Mouse (Mus musculus) thymus, adult 2 months (tissue): ENCODE results near the gene Kif26a. TPM values are rescaled to one million over a fixed set of nuclear protein-coding genes. Genes with fewer than 3 reads are reported as not detected.

Source experiments
- DNase-seq: peaks from one replicate; pipeline ENCODE4 v3.0.0; 2021
- H3K27ac ChIP-seq: fragments of 200-500 bp; 2 replicates; pipeline ENCODE4 v1.5.1; 2012; ENCODE audit warnings: low read length, control low read depth; ENCODE audit not compliant: control insufficient read depth, insufficient read depth
- H3K27me3 ChIP-seq: fragments of 200-500 bp; 2 replicates; pipeline ENCODE4 v1.6.1; 2012; ENCODE audit warnings: mild to moderate bottlenecking, low read length, moderate library complexity, mixed read lengths; ENCODE audit not compliant: control insufficient read depth, insufficient read depth
- H3K36me3 ChIP-seq: fragments of 200-500 bp; 2 replicates; pipeline ENCODE4 v1.6.1; 2012; ENCODE audit warnings: mild to moderate bottlenecking, low read length, moderate library complexity; ENCODE audit not compliant: control insufficient read depth, insufficient read depth
- H3K4me1 ChIP-seq: fragments of 200-500 bp; replicated peaks from 2 replicates; pipeline ENCODE4 v1.6.1; 2012; ENCODE audit warnings: low read length; ENCODE audit not compliant: control insufficient read depth, insufficient read depth
- H3K4me3 ChIP-seq: fragments of 200-500 bp; 2 replicates; pipeline ENCODE4 v1.5.1; 2012; ENCODE audit warnings: mild to moderate bottlenecking, low read length, control low read depth, moderate library complexity; ENCODE audit not compliant: control insufficient read depth, insufficient read depth
- CTCF ChIP-seq: fragments of 200-500 bp; IDR thresholded peaks from 2 replicates; pipeline ENCODE4 v1.5.1; 2012; ENCODE audit warnings: mild to moderate bottlenecking, control low read depth, low read length, moderate library complexity, borderline replicate concordance; ENCODE audit not compliant: control insufficient read depth, poor library complexity, insufficient read depth; ENCODE audit errors: extremely low read depth
- POLR2A ChIP-seq: fragments of 200-500 bp; IDR thresholded peaks from 2 replicates; pipeline ENCODE4 v1.6.1; 2012; ENCODE audit warnings: mild to moderate bottlenecking, low read length, control low read depth, moderate library complexity; ENCODE audit not compliant: control insufficient read depth, poor library complexity, insufficient read depth; ENCODE audit errors: extremely low read depth
- WGBS: fragments of 180-500 bp; shearing (Covaris S2); methylation state at CpG from one replicate; pipeline ENCODE4 v1.1.7; 2018; 5-methylcytosine and 5-hydroxymethylcytosine counted together
- polyA plus RNA-seq: library from polyadenylated mRNA; depleted of rRNA; stranded (reverse); fragments of >200 nt; gene quantifications from 2 replicates; pipeline ENCODE4 v1.2.3, GENCODE M21; 2012

Kif26a gene
- polyA plus RNA-seq, 1 experiment = 6.6 TPM

DNA sequence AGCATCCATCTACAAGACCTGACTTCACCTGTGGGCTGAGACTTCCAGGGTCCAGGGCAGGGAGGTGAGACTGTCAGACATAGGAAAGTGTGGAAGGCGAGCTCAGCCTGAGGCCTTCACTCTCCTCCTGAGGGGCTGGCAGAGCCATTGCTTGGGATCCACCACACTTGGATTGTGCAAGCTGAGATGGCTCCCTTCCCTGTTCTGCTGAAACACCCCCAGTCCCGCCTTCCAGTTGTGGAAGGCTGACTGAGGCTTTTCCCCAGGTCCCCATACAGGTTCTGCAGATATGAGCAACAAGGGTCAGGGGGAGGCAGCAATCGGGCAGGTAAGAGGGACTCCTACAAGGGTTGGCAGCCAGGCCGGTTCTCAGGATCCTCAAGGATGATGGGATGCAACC is 17.5 kb upstream of the Kif26a start:
- H3K4me1 ChIP-seq = peaks cover 4% of the 10 kb centered on the region; the same call in 1 of the 2 replicates
- no peak overlapping the region for H3K27ac ChIP-seq
- peaks cover 9% of the 10 kb centered on the region; the same call in 1 of the 2 replicates for H3K27me3 ChIP-seq
- H3K36me3 ChIP-seq = no peaks in the 10 kb centered on the region
- no peak for TF ChIP-seq POLR2A
- TF ChIP-seq CTCF = no peak
- H3K4me3 ChIP-seq = no peak overlapping the region
- WGBS = 95% methylated on average over 4 of the region's 4 CpGs
- DNase-seq = no peak

DNA sequence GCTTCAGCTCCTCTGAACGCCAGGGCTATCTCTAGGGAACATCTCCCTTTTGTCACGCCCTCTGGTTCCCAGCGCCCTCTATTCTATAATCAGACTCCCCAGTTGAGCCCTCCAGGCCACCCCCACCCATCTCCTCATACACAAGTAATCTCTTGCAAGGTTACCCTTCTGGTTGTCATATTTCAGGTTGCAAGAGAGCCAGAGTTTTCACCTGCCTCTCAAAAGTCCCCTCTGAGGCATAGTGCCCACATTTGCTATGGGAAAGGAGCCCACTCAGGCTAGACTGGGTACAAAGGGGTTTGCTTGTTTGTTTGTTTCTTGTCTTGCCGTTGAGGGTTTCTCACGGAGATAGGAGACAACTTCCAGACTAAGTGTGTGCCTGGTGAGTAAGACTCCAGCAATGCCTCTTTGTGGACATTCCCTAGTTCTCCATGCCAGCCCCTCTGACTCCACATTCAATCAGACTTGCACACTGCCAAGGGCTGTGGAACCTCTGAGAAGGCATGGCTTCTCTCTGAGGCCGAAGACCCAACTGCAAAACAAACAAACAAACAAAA is 16.6 kb upstream of the Kif26a start:
- Histone ChIP-seq H3K36me3 (no peaks in the 10 kb centered on the region), H3K27me3 (peaks cover 9% of the 10 kb centered on the region; the same call in 1 of the 2 replicates), H3K27ac (no peak overlapping the region), H3K4me3 (no peak overlapping the region), H3K4me1 (peaks cover 4% of the 10 kb centered on the region; the same call in 1 of the 2 replicates)
- no peak for TF ChIP-seq CTCF
- no peak for TF ChIP-seq POLR2A
- WGBS = 80% methylated on average over 6 of the region's 6 CpGs
- no peak for DNase-seq

DNA sequence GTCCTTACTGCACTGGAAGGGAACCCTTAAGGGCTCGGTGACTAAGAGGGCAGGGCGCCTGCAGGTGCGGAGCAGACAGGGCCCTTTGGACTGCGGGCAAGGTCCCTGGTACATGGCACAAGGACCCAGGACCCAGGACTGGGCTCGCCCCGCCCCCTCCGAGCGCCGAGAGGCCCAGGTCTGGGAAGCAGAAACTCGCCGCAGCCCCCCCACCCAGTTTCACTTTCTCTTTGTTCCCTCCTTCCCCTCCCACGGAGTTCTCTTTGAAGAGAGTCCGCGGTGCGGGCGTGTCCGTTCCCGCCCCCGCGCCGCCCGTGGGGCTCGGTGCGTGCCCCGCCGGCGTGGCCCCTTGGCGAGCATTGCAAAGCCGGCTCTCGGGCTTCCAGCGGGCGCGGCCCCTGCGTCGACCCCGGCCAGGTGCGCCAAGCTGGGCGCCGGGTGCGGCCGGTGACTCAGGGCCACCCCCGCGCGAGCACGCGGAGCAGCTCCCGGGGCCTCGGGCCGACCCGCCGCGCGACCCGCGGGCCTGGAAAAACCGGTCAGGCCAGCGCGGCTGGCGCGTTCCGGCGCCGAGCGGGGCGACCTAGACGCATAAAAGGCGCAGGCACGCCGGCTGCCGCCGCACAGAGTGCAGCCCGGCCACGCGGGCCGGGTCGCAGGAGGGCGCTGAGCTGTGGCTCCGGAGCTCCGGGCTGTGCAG is 15.7 kb upstream of the Kif26a start:
- TF ChIP-seq CTCF = no peak
- TF ChIP-seq POLR2A = no peak
- peak; percentile 31 for DNase-seq
- Histone ChIP-seq H3K36me3 (no peaks in the 10 kb centered on the region), H3K4me3 (peak overlapping the region; percentile 68), H3K27ac (no peak overlapping the region), H3K27me3 (peaks cover 9% of the 10 kb centered on the region; the same call in 1 of the 2 replicates), H3K4me1 (peaks cover 4% of the 10 kb centered on the region; the same call in 1 of the 2 replicates)
- under 1% methylated on average over 78 of the region's 79 CpGs for WGBS

GRCm38 (mm10) chr12:112130957-112131356 is 15.1 kb upstream of the Kif26a start:
- TF ChIP-seq CTCF (no peak), POLR2A (no peak)
- H3K4me3 ChIP-seq = peak overlapping the region; percentile 68; the same call in 1 of the 2 replicates
- no peaks in the 10 kb centered on the region for H3K36me3 ChIP-seq
- peaks cover 4% of the 10 kb centered on the region; the same call in 1 of the 2 replicates for H3K4me1 ChIP-seq
- H3K27ac ChIP-seq = no peak overlapping the region
- H3K27me3 ChIP-seq = peaks cover 9% of the 10 kb centered on the region; the same call in 1 of the 2 replicates
- DNase-seq = no peak
- 26% methylated on average over 32 of the region's 32 CpGs for WGBS

DNA sequence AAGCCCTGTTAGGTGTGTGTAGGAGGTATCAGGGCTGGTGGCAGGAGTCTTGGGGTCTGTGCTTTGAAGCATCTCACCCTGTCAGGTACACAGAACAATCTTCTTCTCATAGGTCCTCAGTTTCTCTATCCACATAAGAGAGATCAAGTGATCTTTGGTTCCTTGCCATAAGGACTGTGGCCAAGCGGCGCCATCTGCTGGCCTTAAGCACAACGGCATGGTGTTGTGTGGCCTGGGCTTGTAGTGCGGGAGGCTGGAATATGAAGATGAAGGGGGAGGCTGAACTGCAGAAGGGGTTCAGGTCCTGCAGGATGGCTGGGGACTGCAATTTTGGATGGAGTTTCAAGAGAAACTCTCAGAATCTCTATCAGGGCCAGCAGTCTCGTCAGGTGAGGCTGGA is 5.8 kb upstream of the Kif26a start:
- WGBS = 5% methylated on average over 5 of the region's 5 CpGs
- no peak for TF ChIP-seq POLR2A
- 0 out of 2 replicates have a peak, but pooled peaks have one; percentile 58 for TF ChIP-seq CTCF
- H3K27ac ChIP-seq = no peak overlapping the region
- no peaks in the 10 kb centered on the region for H3K36me3 ChIP-seq
- peak; percentile 9 for DNase-seq
- H3K27me3 ChIP-seq = peaks cover 6% of the 10 kb centered on the region; the same call in 1 of the 2 replicates
- no peaks in the 10 kb centered on the region for H3K4me1 ChIP-seq
- no peak overlapping the region for H3K4me3 ChIP-seq

DNA sequence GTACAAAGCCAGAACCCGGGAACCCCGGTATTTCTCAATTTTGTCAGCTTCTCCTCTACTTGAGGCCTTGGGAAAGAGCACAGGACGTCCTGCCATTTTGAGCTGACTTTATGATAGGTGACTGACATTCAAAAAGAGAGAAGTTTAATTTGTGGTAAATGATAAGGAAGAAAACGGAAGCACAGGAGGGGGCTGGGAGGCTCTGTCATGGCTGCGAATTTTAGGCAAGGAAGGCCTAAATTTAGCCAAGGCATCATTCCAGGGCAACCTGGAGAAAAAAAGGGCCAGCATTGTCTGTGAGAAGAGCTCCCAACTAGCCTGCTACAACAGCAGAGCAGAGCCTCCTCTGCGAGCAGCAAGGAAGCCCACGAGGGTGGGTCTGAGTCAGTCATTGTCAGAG is 5.3 kb upstream of the Kif26a start:
- 30% methylated on average over 7 of the region's 7 CpGs for WGBS
- H3K4me3 ChIP-seq = no peak overlapping the region
- no peak for DNase-seq
- H3K27me3 ChIP-seq = peaks cover 6% of the 10 kb centered on the region; the same call in 1 of the 2 replicates
- TF ChIP-seq CTCF (no peak), POLR2A (no peak)
- H3K27ac ChIP-seq = no peak overlapping the region
- H3K4me1 ChIP-seq = no peaks in the 10 kb centered on the region
- H3K36me3 ChIP-seq = no peaks in the 10 kb centered on the region
